Mouse (Mus musculus) gonadal fat pad, adult 2 months (tissue): ENCODE measurements around the gene Btbd35f20. TPM values are rescaled to one million over a fixed set of nuclear protein-coding genes. Genes with fewer than 3 reads are reported as not detected.
"Not testable (repeated sequence)": the region's sequence is repeated elsewhere in the genome, so short reads cannot be mapped to it uniquely, and the experiment has no call there.

Experiments used
- DNase-seq: peaks from one replicate; pipeline ENCODE4 v3.0.0-alpha.2; 2012; ENCODE audit warnings: low read depth
- polyA plus RNA-seq: library from polyadenylated mRNA; depleted of rRNA; stranded (reverse); fragments of >200 nt; gene quantifications from 2 replicates; pipeline ENCODE4 v1.2.3, GENCODE M21; 2012; rRNA removed

The Btbd35f20 gene
- polyA plus RNA-seq, result not detected in 2 replicates

- not testable (repeated sequence) for DNase-seq
Observed at GRCm38 (mm10) chrX:4291145-4291544, at the start of gene Btbd35f20. Gene Btbd35f20 (minus strand): TSS chrX:4291245.

Other genes starting within 250 kb of the Btbd35f20 start
- not detected in 2 replicates for gene Btbd35f28, start 94.7 kb downstream of the Btbd35f20 start, polyA plus RNA-seq
- gene Btbd35f17, start 79.4 kb upstream of the Btbd35f20 start, polyA plus RNA-seq, result not detected in 2 replicates